Mouse (Mus musculus): ENCODE data around the gene Rnft2. TPM values are rescaled to one million over a fixed set of nuclear protein-coding genes. Genes with fewer than 3 reads are reported as not detected.
A peak's percentile ranks its signal among the peaks of the same experiment; 100 is the strongest.

Gene Rnft2
- total RNA-seq, 2 experiments from 2014 or later: 3.1 to 5.3 TPM

GRCm38 (mm10) chr5:118253551-118253950 lies 8.6 kb upstream of the Rnft2 start:
- no peak for DNase-seq (ENCODE audit: low spot score in 2 of 2)

GRCm38 (mm10) chr5:118250987-118251386 lies 6.1 kb upstream of the Rnft2 start:
- DNase-seq (ENCODE audit: low spot score in 2 of 2): no peak

- DNase-seq (ENCODE audit: low spot score in 2 of 2): no peak
These were observed 2.5 kb upstream of the Rnft2 start for GRCm38 (mm10) chr5:118247378-118247777.

- DNase-seq (ENCODE audit: low spot score in 2 of 2): no peak
These were observed 841 bp upstream of the Rnft2 start for GRCm38 (mm10) chr5:118245606-118246308.

- no peak for DNase-seq (ENCODE audit: low spot score in 2 of 2)
These were observed 5.2 kb downstream of the Rnft2 start for GRCm38 (mm10) chr5:118239671-118240070.

GRCm38 (mm10) chr5:118236891-118237290 lies 8.0 kb downstream of the Rnft2 start:
- peak in 1 of 2 experiments; percentile 40 for DNase-seq (ENCODE audit: low spot score in 2 of 2)

GRCm38 (mm10) chr5:118230071-118230611 lies 14.8 kb downstream of the Rnft2 start:
- DNase-seq (ENCODE audit: low spot score in 2 of 2): no peak

- DNase-seq (ENCODE audit: low spot score in 2 of 2): no peak
These were observed 21.7 kb downstream of the Rnft2 start for GRCm38 (mm10) chr5:118223142-118223757.

- no peak for DNase-seq (ENCODE audit: low spot score in 2 of 2)
These were observed 27.5 kb downstream of the Rnft2 start for GRCm38 (mm10) chr5:118217410-118217809.

- peak; percentile 65 to 73 for DNase-seq (ENCODE audit: low spot score in 2 of 2)
These were observed 30.3 kb downstream of the Rnft2 start for GRCm38 (mm10) chr5:118214418-118215154.

GRCm38 (mm10) chr5:118214012-118214411 lies 30.9 kb downstream of the Rnft2 start:
- DNase-seq (ENCODE audit: low spot score in 2 of 2): no peak

GRCm38 (mm10) chr5:118205852-118206251 lies 39.1 kb downstream of the Rnft2 start:
- no peak for DNase-seq (ENCODE audit: low spot score in 2 of 2)

- DNase-seq (ENCODE audit: low spot score in 2 of 2): no peak
These were observed 40.1 kb downstream of the Rnft2 start for GRCm38 (mm10) chr5:118204675-118205440.

- no peak for DNase-seq (ENCODE audit: low spot score in 2 of 2)
These were observed 45.2 kb downstream of the Rnft2 start for GRCm38 (mm10) chr5:118199670-118200069.

- DNase-seq (ENCODE audit: low spot score in 2 of 2): no peak
These were observed 47.5 kb downstream of the Rnft2 start for GRCm38 (mm10) chr5:118197421-118197820.

- DNase-seq (ENCODE audit: low spot score in 2 of 2): no peak
These were observed 52.7 kb downstream of the Rnft2 start for GRCm38 (mm10) chr5:118192221-118192620.

- DNase-seq (ENCODE audit: low spot score in 2 of 2): no peak
These were observed 54.4 kb downstream of the Rnft2 start for GRCm38 (mm10) chr5:118190491-118190890.

- no peak for DNase-seq (ENCODE audit: low spot score in 2 of 2)
These were observed 56.6 kb downstream of the Rnft2 start for GRCm38 (mm10) chr5:118188356-118188755.

GRCm38 (mm10) chr5:118186903-118187633 lies 57.8 kb downstream of the Rnft2 start:
- DNase-seq (ENCODE audit: low spot score in 2 of 2): no peak

- no peak for DNase-seq (ENCODE audit: low spot score in 2 of 2)
These were observed 67.3 kb downstream of the Rnft2 start for GRCm38 (mm10) chr5:118177640-118178039.
